Mouse (Mus musculus): ENCODE data around the gene Cebpb.

GRCm38 (mm10) chr2:167710574-167710973 lies 21.9 kb downstream of the Cebpb start:
- TF ChIP-seq CTCF (IDR thresholded peaks at IDR 0.05; ENCODE audit: extremely low read depth, insufficient read depth, low read length) (no peak), POLR2A (IDR thresholded peaks at IDR 0.05; ENCODE audit: extremely low read depth, insufficient read depth, low read length) (no peak)
